Mouse (Mus musculus): ENCODE measurements around the gene Gm49368.
"Not testable (repeated sequence)": the region's sequence is repeated elsewhere in the genome, so short reads cannot be mapped to it uniquely, and the experiment has no call there.

Gene Gm49368

DNA sequence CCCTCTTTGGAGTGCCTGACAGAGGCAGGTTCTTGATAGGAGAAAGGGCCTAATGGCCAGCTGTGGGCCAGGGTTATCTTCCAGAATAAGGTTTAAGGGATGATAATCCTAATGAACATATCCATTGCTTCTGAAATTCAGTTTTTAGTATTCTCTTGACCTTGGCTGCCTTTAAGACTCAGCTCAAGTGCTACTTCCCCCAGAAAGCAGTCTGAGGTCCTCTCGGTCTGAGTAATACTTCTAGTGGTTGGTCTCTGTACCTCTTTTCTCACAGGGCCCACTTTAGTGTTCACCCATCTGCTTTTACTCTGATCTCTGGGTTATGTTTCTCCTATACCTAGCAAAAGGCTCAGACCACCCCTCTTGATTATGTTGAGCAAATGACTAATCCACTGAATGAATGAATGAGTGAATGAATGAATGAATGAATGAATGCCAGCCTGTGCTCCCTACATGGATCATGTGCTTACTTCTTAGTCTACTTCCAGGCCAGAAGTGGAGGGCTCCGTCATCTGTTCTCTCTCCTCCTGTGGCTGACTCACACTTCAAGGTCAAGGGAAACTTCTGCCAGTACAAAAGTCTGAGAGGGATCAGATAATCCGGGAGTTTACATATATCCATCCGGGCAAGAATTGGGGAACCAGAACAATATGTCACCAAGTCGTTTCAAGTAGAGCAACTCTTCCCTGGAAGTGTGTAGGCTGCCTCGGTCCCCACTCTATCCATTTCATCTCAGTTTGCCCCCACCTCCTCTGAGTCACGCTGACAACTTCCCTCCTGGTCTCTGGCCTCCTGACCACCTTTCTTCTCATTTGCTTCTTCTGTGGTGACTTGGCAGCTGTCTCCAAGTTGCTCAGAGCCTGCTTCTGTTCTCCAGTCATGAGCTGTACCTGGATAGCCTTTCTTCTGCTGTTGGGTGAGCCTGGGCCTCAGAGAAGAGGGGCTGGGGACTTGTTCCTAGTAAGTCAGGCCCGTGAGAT lies 66.5 kb downstream of the Gm49368 start, which contains the start of gene Itgax:
TSS of gene Itgax (plus strand) at position 807 of the 980 bp plus-strand sequence.
- in situ Hi-C loops (cut with MboI, MseI): no loop called here

- in situ Hi-C loops (cut with MboI, MseI): no loop called here
Observed at GRCm38 (mm10) chr7:128132148-128132547, 69.7 kb downstream of the Gm49368 start.

DNA sequence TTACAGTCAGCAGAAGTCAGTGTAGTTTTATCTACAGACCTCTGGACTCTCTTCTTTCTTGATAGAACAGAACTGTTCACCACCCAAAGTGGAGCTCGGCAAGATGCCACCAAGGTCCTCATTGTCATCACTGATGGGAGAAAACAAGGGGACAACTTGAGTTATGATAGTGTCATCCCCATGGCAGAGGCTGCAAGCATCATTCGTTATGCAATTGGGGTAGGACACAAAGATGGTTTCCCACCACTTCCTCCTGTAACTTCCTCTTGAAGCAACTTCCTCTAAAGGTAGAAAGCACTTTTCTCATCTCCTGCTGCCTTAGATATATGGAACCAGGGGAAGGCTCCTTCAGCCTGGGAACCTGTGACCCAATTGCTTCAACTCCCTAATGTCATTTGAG lies 71.1 kb downstream of the Gm49368 start:
- in situ Hi-C loops (cut with MboI, MseI): no loop called here

- in situ Hi-C loops (cut with MboI, MseI): no loop called here
Observed at GRCm38 (mm10) chr7:128136927-128137326, 74.4 kb downstream of the Gm49368 start.

GRCm38 (mm10) chr7:128139611-128140010 lies 77.1 kb downstream of the Gm49368 start:
- in situ Hi-C loops (cut with MboI, MseI): no loop called here

DNA sequence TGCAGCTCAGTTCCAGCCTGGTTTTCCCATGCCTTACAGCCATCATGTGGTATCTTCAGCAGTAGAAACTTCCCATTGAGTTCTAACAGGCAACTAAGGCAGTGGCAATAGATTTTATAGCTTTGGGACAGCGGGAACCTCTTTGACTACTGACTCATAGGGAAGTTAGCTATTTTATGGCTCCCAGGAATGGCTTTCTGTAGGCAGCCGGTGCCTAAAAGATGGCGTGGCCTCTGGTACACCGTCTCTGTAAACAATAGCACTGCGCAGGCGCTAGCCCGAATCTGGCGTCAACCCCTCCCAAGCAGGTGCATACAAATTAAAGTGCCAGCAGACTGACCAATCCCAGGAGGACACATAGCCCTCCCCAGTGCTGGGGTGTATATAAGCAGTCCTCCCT lies 88.5 kb downstream of the Gm49368 start:
- in situ Hi-C loops (cut with MboI, MseI): no loop called here

DNA sequence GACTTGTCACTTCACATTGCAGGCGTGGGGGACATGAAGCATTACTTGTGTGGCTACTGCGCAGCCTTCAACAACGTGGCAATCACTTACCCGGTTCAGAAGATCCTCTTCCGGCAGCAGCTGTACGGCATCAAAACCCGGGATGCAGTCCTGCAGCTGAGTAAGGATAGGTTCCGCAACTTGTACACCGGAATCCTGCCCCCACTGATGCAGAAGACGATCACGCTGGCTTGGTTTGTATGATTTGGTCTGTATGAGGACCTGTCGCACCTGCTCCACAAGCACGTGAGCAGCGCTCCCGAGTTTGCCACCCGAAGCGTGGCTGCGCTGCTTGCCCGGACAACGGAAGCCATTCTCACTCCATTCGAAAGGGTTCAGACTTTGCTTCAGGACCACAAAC lies 91.6 kb downstream of the Gm49368 start, which contains the start of gene Itgad:
TSS of gene Itgad (plus strand) at position 301 of the 400 bp plus-strand sequence.
- in situ Hi-C loops (cut with MboI, MseI): no loop called here

GRCm38 (mm10) chr7:128154924-128155323 lies 92.4 kb downstream of the Gm49368 start:
- in situ Hi-C loops (cut with MboI, MseI): no loop called here

GRCm38 (mm10) chr7:128158688-128159354 lies 96.3 kb downstream of the Gm49368 start:
- in situ Hi-C loops (cut with MboI, MseI): not testable (repeated sequence)

- in situ Hi-C loops (cut with MboI, MseI): no loop called here
Observed at GRCm38 (mm10) chr7:128164001-128164400, 101.5 kb downstream of the Gm49368 start.

DNA sequence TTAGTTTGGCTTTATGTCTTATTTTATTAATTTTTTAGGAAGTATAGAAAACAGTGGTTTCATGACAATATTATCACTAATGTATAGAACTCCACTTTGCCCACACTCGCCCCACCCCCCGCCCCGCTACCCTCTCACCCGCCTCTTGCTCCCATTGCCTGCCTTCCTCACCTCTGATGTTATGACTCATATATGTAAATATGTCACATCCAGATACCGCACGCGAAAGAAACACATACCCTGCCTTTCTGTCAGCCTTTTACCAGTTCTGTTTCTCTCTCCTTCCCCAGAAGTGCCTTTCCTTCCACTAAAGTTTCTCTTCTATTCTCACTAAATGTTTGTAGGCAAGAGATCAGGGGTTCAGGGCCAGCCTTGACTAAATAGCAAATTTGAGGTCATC lies 103.9 kb downstream of the Gm49368 start:
- in situ Hi-C loops (cut with MboI, MseI): no loop called here

- in situ Hi-C loops (cut with MboI, MseI): no loop called here
Observed at GRCm38 (mm10) chr7:128169996-128170395, 107.5 kb downstream of the Gm49368 start.

Measured in T-helper 17 cell (primary cell).